Mouse (Mus musculus) ES-Bruce4 (cell line): ENCODE measurements around the gene Pigk.

Source experiments
- CTCF ChIP-seq: IDR thresholded peaks from one replicate; pipeline ENCODE4 v1.8.1; 2011; ENCODE audit warnings: low read depth, low read length
- EP300 ChIP-seq: IDR thresholded peaks from 2 replicates; pipeline ENCODE4 v1.6.1; 2011; ENCODE audit warnings: low read depth, low read length; ENCODE audit not compliant: insufficient read depth
- POLR2A ChIP-seq: IDR thresholded peaks from one replicate; pipeline ENCODE4 v1.8.1; 2011; ENCODE audit warnings: low read length; ENCODE audit not compliant: insufficient read depth

DNA sequence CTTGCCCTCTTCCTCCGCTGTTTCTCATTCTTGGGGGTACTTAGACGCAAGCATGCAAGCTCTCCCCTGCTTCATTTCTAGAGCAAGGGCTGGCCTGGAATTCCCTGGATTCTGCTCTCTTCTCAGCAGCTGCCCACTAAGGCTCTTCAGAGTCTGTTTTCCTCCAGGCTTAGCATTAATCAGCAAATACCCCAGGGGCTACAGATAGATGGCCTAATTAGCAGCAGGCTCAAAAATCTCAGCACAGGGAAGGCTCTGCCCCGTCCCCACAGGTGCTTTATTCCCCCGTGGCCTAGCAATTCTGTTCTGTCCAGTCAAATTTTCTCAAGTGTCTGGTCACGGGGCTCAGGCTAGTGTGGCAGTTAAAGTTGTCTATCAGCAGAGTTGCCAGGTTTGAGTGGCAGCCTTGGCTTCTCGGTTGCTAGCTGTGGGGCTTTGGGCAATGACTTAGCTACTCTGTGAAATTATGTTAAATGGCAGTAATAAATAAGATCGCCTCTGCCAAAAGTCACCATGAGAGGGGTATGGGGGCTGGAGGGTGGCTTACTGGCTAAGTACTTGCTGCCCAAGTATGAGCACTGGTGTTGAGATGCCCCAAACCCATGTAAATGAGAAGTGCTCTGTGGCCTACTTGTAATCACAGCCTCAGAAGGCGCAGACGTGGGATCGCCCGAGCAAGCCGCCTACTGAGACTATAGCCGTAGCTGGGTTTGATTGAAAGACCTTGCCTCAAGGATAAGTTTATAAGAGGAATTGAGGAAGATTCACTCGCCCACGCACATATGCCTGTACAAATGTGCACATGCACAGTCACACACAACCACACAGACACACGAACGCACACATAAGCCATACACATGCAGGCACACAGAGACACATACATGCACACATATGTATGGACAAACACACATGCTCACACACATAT lies 160.8 kb downstream of the Pigk start:
- no peak for TF ChIP-seq EP300
- no peak for TF ChIP-seq CTCF
- no peak for TF ChIP-seq POLR2A
